Mouse (Mus musculus) lung, adult 2 months (tissue): Measurements from ENCODE around the gene Casp12.

Experiments used
- CTCF ChIP-seq: fragments of 200-500 bp; IDR thresholded peaks from 2 replicates; pipeline ENCODE4 v1.5.1; 2011; ENCODE audit warnings: mild to moderate bottlenecking, low read length, control low read depth; ENCODE audit not compliant: insufficient read depth
- POLR2A ChIP-seq: fragments of 200-500 bp; IDR thresholded peaks from 2 replicates; pipeline ENCODE4 v1.6.1; 2011; ENCODE audit warnings: low read depth, mild to moderate bottlenecking, control low read depth, low read length, borderline replicate concordance; ENCODE audit errors: extremely low read depth

DNA sequence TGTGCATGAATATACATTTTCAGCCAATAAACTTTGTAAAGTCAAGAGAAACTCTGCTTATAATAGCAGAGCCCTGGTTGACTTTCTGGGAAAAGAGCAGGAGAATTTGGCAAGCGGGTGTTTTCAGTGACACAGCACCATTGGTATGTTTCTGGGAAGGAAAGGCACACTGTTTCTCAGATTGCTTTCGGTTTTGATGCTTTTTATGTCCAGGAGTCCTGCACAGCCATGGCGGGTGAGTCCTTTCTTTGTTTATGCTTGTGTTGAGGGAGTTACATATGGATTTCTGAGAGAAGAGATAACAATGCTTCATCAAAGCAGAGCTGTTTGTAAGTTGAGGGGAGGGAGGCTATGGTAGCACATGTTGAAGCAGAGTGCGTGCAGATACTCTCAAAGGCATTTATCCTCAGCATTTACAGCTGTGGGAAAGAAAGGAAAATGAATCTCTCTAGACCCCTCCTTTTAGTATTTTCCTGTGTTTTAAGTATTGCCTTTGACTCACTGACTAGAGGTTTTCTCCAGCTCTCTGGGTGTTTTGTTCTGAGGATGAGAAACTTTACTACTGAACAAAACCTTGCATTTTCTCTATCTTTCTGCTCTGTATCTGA is at the start of gene Casp12:
- no peak for TF ChIP-seq POLR2A
- TF ChIP-seq CTCF: no peak
